Mouse (Mus musculus): ENCODE data around the gene Rftn1.

Gene Rftn1

GRCm38 (mm10) chr17:50086887-50087286 is 103.6 kb downstream of the Rftn1 start:
- no peak for DNase-seq

GRCm38 (mm10) chr17:50084721-50085120 is 105.8 kb downstream of the Rftn1 start:
- DNase-seq = no peak

- DNase-seq = no peak
Measured at GRCm38 (mm10) chr17:50083937-50084336, 106.5 kb downstream of the Rftn1 start.

DNA sequence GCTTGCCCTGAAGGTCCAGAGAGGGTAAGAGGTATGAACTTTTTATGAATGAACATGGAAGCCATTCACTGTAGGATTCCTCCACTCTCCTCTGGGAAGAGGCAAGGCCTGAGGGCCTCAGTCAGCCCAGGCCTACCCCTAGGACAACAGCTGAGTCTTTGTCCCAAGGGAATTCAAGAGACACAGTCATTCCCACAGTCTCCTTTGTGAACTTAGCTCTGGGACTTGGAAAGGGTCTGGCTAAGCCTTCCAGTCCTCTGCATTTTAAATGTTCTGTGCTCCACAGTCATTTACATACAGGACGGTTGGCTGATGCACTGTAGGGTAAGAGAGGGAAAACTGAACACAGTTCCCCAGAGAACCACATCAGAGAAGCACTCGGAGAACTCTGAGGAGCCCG is 107.5 kb downstream of the Rftn1 start:
- DNase-seq = no peak

DNA sequence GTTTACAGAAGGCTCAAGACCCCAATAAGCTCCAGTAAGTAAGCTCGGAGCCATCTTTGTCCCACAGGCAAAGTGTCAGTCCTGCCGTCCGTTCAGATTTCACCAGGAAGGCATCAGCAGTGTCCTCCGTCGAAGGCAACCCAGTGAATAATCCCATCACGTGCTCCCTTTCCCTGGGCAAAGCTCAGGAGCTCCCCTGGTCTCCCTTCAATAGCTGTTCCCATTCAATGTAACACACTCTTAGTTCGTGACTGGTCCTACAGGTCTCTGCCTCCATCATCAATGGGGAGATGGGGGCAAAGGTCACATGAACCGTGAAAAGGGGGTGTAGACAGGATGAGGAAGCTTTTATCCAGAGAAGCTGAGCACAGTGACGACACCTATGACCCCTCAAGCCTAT is 108.8 kb downstream of the Rftn1 start:
- no peak for DNase-seq

DNA sequence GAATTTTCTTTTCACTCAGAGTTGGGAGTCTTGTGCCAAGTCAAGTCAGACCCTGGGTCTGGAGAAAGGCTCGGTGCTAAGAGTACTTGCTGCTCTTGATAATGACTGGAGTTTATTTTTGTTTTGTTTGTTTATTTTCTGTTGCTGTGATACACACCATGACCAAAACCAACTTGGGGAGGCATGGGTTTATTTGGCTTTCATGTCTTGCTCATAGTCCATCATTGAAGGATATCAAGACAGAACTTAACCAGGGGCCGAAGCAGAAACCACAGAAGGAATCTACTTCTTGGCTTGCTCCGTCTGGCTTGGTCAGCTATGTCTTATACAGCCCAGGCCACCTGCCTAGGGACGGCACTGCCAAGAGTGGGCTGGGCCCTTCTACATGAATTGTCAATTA is 109.5 kb downstream of the Rftn1 start:
- DNase-seq = no peak

DNA sequence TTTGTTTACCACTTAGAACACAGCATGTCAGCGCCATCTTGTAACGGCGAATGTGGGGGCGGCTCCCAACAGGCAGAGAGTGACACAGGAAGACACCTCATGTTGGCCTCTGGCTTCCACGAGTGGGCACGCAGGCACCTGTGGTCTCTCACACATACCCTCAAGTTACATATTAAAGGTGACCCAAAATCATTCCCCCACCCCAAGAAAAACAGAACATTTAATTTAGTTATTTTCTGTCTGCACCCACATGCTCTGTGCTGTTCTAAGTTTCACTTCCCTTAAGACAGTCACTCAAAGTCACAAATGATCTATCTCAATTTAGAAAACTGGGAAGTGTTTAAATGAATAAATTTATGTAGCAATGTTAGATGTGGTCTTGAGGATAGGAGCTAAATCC is 111.7 kb downstream of the Rftn1 start:
- DNase-seq = no peak

DNA sequence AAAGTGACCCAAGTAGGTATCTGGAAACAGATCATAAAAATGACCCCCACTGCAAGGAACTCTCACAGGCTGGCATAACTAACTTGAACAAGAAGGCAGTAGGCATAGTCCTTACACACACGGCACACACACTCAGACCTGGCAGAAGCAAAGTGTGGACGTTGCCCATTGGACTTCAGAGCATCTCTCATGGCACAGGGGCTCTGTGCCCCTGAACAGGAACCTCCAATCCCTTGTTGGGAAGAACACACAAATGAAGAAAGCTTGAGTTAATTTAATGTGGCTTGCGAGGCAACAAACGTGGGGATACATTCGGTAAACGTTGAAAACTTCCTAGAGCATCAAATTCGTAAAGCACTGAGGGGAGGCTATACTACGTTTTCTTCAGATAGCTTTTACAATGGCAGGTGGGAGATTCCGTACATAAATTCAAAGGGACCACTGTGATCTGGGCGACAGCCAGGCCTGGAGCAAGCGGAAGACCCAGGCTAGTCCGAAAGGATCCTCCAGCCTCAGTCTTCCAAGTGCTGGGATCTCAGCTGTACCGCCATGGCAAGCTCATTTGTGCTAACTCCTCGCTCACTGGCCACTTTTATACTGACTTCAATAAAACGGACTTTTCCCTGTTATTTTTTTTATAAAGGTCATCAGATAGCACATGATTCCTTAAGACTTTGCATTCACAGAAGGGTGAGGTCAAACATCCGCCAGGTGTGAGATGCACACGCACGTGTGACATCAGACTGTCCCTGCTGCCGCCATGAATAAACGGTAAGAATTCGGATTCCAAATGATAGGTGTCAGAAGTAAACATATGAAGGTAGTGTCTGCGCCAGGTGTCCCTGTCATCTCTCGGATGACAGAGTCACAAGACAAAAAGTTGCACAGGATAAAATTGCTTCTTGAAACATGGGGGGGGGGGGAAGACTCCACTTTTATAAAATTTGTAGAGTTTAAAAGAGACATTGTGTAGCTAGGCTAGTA is 117.2 kb downstream of the Rftn1 start:
- DNase-seq = no peak

DNA sequence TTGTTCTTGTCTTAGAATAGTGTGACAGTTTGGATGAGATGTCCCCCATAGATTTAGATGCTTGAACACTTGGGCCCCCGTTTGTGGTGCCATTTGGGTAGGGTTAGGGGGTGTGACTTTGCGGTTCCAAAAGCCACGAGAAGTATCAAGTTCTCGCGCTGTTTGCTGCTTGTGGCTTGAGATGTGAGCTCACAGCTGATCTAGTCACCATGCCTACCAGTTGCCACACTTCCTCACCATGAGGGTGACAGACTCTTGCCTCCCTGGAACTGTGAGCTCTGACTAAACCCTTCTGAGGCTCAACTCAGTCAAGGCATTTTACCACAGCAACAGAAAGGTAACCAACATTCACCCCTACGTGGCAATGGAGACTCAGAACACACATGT is 118.9 kb downstream of the Rftn1 start:
- DNase-seq = peak; percentile 77

DNA sequence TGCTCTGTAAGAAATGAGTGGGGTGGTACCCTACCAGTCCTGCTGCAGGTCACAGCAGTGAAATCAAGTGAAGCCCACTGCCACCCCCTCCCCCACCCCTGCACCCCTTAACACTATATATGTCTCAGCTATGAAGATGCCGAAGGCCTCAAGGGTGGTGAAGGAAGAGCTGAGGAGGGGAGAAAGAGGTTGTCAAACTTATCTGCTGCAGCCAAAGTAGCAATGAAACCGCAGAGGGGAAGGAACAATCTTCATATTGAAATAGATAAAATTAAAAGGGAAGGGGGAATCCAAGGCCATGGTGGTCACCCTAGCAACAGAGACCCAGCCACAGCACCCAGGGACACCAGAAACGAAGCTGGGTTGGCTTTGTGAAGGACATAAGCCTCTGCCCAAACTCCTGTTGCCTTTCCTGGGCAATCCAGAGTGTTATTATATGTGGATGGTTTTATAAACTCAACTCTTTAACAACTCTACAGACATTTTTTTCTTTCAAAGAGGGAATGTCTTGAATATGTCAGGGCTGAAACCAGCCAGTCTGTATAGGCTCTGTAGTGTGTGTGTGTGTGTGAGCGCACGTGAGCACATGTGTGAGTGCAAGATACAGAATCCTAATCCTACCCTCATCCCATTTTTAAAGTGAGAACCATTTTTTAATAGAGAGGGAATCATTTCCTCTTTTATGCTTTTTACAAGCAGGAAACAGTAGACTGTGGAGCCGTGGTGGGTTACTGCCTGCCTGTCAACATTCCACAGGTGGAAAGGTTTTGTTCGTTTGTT is 119.5 kb downstream of the Rftn1 start:
- DNase-seq = no peak

- DNase-seq = no peak
Measured at GRCm38 (mm10) chr17:50069897-50070636, 120.4 kb downstream of the Rftn1 start.

GRCm38 (mm10) chr17:50069205-50069604 is 121.3 kb downstream of the Rftn1 start:
- DNase-seq = peak; percentile 48

GRCm38 (mm10) chr17:50068681-50069138 is 121.8 kb downstream of the Rftn1 start:
- no peak for DNase-seq

- no peak for DNase-seq
Measured at GRCm38 (mm10) chr17:50067774-50068680, 122.4 kb downstream of the Rftn1 start.

- no peak for DNase-seq
Measured at GRCm38 (mm10) chr17:50066822-50067713, 123.4 kb downstream of the Rftn1 start.

DNA sequence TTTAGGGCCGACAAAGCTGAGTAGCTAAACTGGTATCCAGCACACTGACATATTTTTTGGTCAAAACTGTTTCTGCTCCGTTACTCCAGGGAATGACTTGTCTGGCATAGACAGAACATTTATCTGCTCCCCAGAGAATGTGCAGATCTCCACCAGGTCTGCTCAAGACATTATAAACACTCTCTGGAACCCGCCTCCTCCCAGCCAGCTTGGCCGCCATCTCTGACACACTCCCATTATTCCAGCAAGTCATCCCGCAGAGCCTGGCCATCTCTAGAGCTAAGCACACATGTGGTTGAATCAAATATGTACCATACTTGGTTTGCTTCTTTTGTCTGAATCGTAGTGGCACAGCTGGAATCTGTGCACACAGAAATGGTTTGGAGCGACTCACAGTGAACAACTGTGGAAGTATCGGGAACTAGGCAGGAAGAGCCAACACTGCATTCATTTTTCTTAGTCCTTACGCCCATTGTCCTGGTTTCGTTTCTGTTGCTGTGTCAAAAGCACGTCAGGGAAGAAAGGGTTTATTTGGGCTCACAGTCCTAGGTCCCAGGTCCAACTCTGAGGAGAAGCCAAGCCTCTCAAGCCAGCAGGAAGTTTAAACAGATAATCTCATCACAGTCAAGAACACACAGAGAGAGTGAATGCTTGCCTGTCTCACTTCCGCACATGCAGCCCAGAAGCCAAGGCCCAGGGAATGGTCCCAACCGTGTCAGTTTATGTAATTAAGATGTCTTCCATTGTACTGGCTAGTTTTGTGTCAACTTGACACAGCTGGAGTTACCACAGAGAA is 126.4 kb downstream of the Rftn1 start:
- no peak for DNase-seq

DNA sequence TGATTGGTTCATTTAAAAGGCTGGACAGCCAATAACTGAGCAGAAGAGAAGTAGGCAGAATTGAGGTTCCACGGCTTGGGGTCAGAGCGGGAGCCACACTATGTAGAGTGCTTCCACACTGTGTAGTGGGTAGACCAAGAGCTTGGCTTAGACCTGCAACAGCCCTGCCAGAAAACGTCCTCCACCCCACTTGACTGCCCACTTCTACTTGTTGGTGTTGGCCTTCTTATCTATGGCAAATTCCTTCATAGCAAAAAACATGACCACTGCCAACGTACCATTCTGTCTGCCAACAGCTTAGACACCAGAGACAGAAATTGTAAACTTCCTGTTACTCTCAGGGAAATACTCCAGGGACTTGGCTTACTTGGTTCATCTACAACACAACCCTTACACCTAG is 127.8 kb downstream of the Rftn1 start:
- DNase-seq = peak; percentile 75

- no peak for DNase-seq
Measured at GRCm38 (mm10) chr17:50061446-50061845, 129.0 kb downstream of the Rftn1 start.

DNA sequence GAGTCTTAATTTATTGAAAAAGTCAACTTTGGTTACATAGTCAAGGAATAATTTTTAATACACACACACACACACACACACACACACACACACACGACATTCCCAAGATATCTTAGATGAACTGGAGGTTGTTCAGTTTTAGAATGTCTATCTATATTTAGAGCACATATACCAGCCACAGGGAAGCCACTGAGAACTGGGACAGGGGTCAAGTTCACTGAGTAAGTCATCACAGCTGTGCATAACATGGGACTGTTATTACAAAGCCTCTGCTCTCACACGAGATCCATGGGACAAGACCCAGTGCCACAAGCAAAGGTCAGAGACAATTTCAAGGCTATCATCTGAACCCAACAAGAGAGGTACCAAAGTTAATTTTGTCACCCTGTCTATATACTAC is 130.3 kb downstream of the Rftn1 start:
- no peak for DNase-seq

DNA sequence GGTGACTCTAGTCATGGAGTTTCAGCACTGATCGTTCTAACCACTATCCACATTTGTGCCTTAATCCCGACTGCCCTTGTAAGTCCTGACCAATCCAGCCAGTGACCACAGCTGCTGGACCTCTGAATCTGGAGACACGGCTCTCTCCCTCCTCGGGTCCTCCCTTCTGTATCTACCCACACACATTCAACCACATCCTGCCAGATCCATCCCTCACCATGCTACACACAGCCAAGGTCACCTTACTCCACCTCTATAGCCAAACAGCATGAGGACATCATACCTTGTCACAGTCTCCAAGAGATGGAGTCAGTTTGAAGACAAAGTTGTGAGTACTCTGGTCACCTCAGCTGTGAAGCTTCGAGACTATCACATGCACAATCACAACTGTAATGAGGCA is 131.1 kb downstream of the Rftn1 start:
- no peak for DNase-seq

Data from lung, postnatal 36 days (tissue).